Mouse (Mus musculus) small intestine, adult 10 weeks (tissue): ENCODE measurements around the gene Tgfb3. TPM values are rescaled to one million over a fixed set of nuclear protein-coding genes. Genes with fewer than 3 reads are reported as not detected.

Experiments used
- polyA plus RNA-seq: library from polyadenylated mRNA; stranded (reverse); fragments of 350-450 nt; fragmentation: Illumina TruSeq; extraction: RNeasy Lipid Tissue Mini Kit (QIAGEN cat#74804); gene quantifications from one replicate; pipeline ENCODE4 v1.2.3, GENCODE M21; 2014; ENCODE audit warnings: low replicate concordance

Gene Tgfb3
- 0.48 TPM for polyA plus RNA-seq

DNA sequence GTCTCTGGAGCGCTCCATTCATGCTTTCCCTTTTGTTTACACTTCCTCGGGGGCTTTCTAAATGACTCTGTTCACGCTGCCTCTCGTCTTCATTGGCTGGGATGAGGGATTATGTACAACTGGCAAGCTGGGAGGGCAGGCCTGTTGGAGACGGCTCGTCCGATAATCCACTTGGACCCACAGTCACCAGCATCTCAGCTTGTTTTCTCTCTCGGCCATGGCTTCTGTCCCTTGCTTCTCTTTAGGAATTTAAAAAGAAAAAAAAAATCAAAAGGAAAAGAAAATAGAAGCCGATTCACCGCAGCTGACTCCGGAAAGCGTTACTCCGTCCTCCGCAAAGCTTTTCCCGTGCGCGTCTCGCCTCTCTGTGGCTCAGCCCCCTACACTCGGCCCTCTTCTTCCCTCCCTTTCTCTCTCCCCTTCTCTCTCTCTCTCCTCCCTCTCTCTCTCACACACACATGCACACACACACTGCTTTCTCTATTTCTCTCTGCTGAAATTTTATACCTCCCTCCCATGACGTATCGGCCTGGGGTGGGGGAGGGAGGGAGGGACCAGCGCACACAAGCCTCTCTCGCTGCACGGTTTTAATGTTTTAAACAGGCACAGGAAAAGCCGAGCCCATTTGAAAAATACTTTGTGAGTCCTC, at the start of gene Tgfb3:
Gene Tgfb3, minus strand, starts transcription at position 489 of the 649 bp plus-strand sequence.

DNA sequence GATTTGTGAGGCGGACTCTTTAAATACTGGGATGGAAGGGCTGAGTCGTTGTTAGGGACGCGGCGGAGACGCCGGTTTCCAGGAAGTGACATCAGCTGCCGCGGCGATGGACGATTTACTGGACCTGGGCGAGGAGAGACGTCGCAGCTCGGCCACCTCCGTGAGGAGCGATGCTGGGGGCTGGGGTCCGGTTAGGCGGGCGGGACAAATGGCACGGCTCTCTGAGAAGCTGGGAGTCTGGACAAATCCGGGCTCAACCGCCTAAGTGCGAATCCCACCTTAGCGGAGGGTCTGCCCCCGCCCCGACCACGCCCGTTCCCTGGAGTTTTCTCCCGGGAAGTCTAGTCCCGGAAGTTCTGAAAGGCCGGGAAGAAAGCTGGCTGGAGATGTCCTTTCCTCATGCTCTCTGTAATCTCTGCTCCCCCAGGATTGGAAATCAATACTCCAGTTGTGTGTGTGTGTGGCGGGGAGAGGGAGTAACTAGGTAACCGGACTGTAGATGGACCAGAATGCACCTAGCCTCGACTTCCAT, 3.7 kb upstream of the Tgfb3 start, which contains the start of gene Ift43:
Gene Ift43, plus strand, starts transcription at position 61 of the 532 bp plus-strand sequence.

Other genes with a start within 250 kb of the Tgfb3 start
- 7.2 TPM for gene Ift43, start 3.5 kb upstream of the Tgfb3 start, polyA plus RNA-seq
- gene Gpatch2l, start 162.8 kb upstream of the Tgfb3 start, polyA plus RNA-seq = 10.4 TPM